Mouse (Mus musculus) macrophage (primary cell): Measurements from ENCODE around the gene Mpp5. TPM values are rescaled to one million over a fixed set of nuclear protein-coding genes. Genes with fewer than 3 reads are reported as not detected.

Experiments
- H3K27ac ChIP-seq: fragments of 350-480 bp; formaldehyde crosslinking; 2 replicates; pipeline ENCODE4 v1.9.0; 2021
- H3K36me3 ChIP-seq: fragments of 350-480 bp; formaldehyde crosslinking; 2 replicates; pipeline ENCODE4 v1.9.0; 2021; ENCODE audit errors: inconsistent target
- H3K4me3 ChIP-seq: fragments of 350-480 bp; formaldehyde crosslinking; 2 replicates; pipeline ENCODE4 v1.9.0; 2021; ENCODE audit errors: inconsistent target
- H3K79me2 ChIP-seq: fragments of 350-480 bp; formaldehyde crosslinking; 2 replicates; pipeline ENCODE4 v1.9.0; 2021; ENCODE audit errors: inconsistent target
- WGBS: methylation state at CpG from one replicate; pipeline ENCODE4 v1.1.7; 2026; ENCODE audit warnings: inconsistent platforms; ENCODE audit not compliant: missing documents; 5-methylcytosine and 5-hydroxymethylcytosine counted together
- polyA plus RNA-seq: library from polyadenylated mRNA; stranded (reverse); fragments of 250-400 nt; gene quantifications from 3 replicates; pipeline ENCODE4 v1.2.4, GENCODE M21; 2018; ENCODE audit warnings: inconsistent platforms

Mpp5 gene
- polyA plus RNA-seq, 1 experiment from 2014 or later: 13.8 TPM

DNA sequence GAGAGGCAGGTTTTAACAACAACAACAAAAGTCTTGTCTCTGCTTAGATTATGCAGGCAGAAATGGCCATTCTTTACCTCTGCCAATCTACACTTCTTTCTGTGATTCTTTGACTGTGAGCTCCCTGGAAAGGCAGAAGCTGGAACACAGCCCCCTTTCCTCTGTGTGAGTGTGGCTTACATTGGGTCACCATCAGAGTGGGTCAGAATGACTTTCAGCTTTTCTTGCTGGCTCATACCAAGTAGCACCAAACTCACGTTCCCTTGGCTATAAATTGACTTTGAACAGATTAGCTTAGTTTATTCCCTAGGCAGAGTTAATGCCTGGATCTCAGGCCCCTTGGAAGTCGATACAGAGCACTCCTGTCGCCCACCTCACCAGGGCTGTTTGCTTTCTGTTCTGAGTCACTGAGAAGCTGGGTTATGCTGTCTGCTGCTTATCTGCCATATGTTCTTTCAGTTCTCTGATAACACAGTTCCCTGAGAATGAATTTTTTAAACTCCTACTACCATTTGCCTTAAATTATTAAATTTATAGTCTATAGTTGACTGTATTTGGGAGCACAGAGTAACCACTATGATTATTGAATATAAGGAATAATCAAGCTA lies 39.7 kb downstream of the Mpp5 start:
- WGBS: 82% methylated on average over 3 of the region's 3 CpGs
- Histone ChIP-seq H3K36me3 (no peaks in the 10 kb centered on the region), H3K79me2 (no peaks in the 10 kb centered on the region), H3K27ac (no peak overlapping the region), H3K4me3 (no peak overlapping the region)

DNA sequence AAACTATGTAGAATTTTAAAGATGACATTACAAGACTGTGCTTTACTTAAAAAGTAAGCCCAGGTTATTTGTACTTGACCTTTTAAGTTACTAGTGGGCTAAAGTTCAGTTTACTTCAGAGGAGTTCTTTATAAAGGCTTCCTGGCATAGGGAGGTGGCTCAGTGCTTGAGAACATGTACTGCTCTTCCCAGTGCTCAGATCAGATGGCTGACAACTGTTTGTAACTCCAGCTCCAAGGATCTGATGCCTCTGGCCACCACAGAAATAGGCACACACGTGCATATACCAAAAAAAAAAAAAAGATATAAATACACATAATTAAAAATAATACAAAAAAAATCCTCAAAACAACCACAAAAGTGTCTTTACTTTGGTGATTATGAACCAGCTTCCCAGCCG lies 42.1 kb downstream of the Mpp5 start:
- H3K4me3 ChIP-seq: no peak overlapping the region
- WGBS: 93% methylated on average over 2 of the region's 2 CpGs
- no peaks in the 10 kb centered on the region for H3K79me2 ChIP-seq
- H3K27ac ChIP-seq: no peak overlapping the region
- H3K36me3 ChIP-seq: no peaks in the 10 kb centered on the region

DNA sequence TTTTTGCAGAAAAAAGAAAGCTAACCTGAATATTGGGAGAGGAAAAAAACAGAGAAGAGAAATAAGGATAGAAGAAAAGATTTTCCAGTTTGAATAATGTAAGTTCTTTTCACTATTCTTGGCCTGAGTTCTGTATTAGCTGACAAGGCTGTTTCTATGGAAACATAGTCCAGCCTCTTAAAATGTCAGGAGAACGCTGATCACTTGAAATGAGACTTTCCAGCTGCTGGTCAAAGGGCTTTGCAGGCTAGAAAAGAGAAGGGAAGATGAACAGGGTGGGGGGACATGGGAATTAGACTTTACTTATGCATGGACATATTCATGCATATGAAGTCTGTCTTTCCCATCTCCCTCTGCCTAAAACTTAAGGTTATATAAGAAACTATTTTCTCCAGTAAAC lies 45.5 kb downstream of the Mpp5 start:
- Histone ChIP-seq H3K27ac (no peak overlapping the region), H3K36me3 (0 out of 2 replicates have a peak, but pooled peaks cover 11% of the 10 kb centered on the region), H3K79me2 (no peaks in the 10 kb centered on the region), H3K4me3 (no peak overlapping the region)
- WGBS: 92% methylated on average over 1 of the region's 1 CpGs

DNA sequence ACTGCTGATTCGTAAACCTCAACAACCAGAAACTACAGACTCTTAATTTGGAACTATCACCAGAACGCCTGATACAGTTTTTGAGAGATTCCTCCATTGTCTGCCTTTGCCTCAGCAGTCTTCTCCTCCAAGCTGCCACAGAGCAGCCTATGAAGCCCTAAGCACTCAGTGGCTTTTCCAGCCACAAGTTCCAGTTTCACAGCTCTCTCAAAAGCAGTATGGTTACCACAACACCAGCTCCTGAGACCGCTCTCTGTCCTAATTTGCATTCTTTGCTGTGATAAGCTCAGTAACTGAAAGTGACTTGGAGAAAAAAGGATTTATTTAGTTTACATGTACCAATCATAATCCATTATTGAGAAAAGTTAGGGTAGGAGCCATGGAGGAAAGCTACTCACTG lies 51.3 kb downstream of the Mpp5 start:
- Histone ChIP-seq H3K79me2 (no peaks in the 10 kb centered on the region), H3K27ac (no peak overlapping the region), H3K36me3 (0 out of 2 replicates have a peak, but pooled peaks cover 11% of the 10 kb centered on the region), H3K4me3 (no peak overlapping the region)
- 66% methylated on average over 3 of the region's 3 CpGs for WGBS

DNA sequence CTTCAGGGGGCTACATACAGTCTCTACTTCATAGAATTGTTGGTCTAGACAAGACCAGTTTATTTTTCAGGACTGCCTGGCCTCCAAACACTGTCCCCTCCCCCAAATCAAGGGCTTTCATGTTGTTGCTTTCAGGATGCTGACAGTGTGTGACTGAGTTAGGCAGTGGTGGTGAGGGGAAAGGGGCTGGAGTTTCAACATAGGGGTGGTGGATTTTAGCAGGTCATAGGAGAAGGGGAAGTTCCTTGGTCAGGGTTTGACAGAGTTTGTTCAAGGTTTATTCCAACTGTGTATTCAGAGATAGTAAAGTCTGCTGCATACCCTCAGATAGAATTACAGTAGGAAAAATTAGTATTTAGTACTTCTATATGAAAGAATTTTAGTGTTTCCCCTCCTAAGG lies 53.1 kb downstream of the Mpp5 start:
- no peak overlapping the region for H3K4me3 ChIP-seq

DNA sequence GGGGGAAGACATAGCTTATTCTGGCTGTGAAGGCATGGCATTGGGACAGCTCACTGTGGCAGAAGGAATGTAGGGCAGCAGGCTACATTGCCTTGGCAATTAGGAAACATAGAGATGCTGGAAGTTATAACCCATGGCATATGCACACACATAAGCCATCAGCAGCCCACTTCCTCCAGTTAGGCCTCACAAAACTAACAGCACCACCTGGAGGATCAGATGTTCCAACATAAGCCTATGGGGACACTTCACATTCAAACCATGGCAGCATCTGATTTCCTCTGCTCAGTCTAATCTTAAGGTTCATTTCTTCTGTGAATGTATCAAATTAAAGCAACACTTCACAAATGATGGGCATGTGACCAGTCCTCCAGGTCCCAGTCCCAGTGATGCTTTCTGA lies 65.7 kb downstream of the Mpp5 start:
- no peaks in the 10 kb centered on the region for H3K79me2 ChIP-seq
- H3K4me3 ChIP-seq: no peak overlapping the region
- H3K27ac ChIP-seq: no peak overlapping the region
- H3K36me3 ChIP-seq: no peaks in the 10 kb centered on the region

More for the DNA sequence above, 53.1 kb downstream of the Mpp5 start:
- Histone ChIP-seq H3K36me3 (0 out of 2 replicates have a peak, but pooled peaks cover 11% of the 10 kb centered on the region), H3K27ac (no peak overlapping the region), H3K79me2 (no peaks in the 10 kb centered on the region)

GRCm38 (mm10) chr12:78834496-78834895 lies 85.8 kb downstream of the Mpp5 start:
- Histone ChIP-seq H3K27ac (no peak overlapping the region), H3K36me3 (peaks cover 61% of the 10 kb centered on the region), H3K4me3 (no peak overlapping the region), H3K79me2 (no peaks in the 10 kb centered on the region)
- WGBS: 96% methylated on average over 2 of the region's 2 CpGs

- Histone ChIP-seq H3K27ac (no peak overlapping the region), H3K36me3 (peaks cover 86% of the 10 kb centered on the region), H3K79me2 (no peaks in the 10 kb centered on the region), H3K4me3 (no peak overlapping the region)
- 62% methylated on average over 4 of the region's 4 CpGs for WGBS
Measured at GRCm38 (mm10) chr12:78839906-78840305, 91.2 kb downstream of the Mpp5 start.

- Histone ChIP-seq H3K79me2 (no peaks in the 10 kb centered on the region), H3K36me3 (peaks cover 81% of the 10 kb centered on the region), H3K27ac (no peak overlapping the region), H3K4me3 (no peak overlapping the region)
- WGBS: 94% methylated on average over 1 of the region's 1 CpGs
Measured at GRCm38 (mm10) chr12:78842429-78842828, 93.7 kb downstream of the Mpp5 start.

GRCm38 (mm10) chr12:78848246-78848645 lies 99.5 kb downstream of the Mpp5 start:
- 98% methylated on average over 4 of the region's 4 CpGs for WGBS
- H3K36me3 ChIP-seq: peaks cover 66% of the 10 kb centered on the region

DNA sequence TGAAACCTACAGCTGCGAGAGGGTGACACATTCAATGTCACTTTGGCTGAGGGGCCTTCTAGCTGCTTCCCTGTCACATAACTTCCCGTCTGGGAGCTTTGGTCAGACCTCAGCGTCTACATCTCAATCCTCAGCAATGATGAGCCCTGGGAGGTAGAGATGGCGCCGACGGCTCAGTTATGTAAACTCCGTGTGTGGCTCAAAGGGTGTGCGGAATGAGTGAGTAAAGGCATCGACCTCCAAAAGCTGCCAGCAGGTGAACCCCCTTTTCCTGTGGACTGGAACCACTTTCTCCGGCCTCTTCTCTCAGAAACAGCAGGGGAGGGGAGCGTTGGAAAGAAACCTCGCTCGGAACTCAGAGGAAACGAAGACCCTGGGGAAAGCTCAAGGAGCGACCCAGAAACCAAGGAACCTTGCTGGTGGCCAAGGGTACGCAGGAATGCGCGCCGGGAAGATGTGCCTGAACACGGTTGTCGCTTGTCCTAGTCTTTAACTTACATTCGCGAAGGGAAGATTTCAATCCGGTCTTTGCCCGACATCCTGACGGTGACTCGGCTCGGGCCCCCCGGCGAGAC lies 112.3 kb downstream of the Mpp5 start:
- Histone ChIP-seq H3K79me2 (peaks cover 94% of the 10 kb centered on the region), H3K36me3 (0 out of 2 replicates have a peak, but pooled peaks cover 13% of the 10 kb centered on the region), H3K4me3 (peak overlapping the region; percentile 98), H3K27ac (peak overlapping the region; percentile 97)
- WGBS: under 1% methylated on average over 26 of the region's 30 CpGs

More at GRCm38 (mm10) chr12:78848246-78848645, 99.5 kb downstream of the Mpp5 start:
- H3K79me2 ChIP-seq: peaks cover 8% of the 10 kb centered on the region; the same call in 1 of the 2 replicates
- no peak overlapping the region for H3K27ac ChIP-seq
- H3K4me3 ChIP-seq: no peak overlapping the region

GRCm38 (mm10) chr12:78861496-78862253 lies 113.0 kb downstream of the Mpp5 start, which contains the start of the genes Atp6v1d and Eif2s1:
Gene Atp6v1d (minus strand): TSS chr12:78861638.
Gene Eif2s1 (plus strand): TSS chr12:78861819.
- peaks cover 94% of the 10 kb centered on the region for H3K79me2 ChIP-seq
- under 1% methylated on average over 49 of the region's 55 CpGs for WGBS
- 0 out of 2 replicates have a peak, but pooled peaks cover 7% of the 10 kb centered on the region for H3K36me3 ChIP-seq
- H3K27ac ChIP-seq: peak within 1 kb of the TSS; percentile 97
- peak within 1 kb of the TSS; percentile 98 for H3K4me3 ChIP-seq

DNA sequence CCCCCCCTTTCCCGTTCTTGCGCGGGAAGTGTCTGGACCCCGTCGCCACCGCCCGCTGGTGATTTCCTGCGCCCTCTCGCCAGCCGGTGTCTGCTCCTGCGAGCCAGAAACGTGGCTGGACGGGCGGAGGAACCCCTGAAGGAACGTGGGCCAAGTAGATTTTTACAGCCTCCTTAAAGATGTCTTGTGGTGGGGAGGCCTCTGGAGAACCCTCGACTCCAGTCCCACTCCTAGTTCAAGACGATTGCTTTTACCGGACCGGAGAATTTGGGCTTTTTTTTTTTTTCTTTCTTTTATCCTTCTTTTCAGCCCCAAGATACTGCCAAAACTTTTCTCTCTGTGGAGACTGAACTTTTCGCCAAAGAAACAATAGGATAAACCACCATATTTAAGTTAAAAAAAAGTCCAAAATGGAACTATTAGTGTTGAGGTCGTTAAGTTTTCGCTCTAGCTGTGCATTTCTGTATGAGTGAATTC lies 113.6 kb downstream of the Mpp5 start:
- Histone ChIP-seq H3K4me3 (peak overlapping the region; percentile 98), H3K79me2 (peaks cover 94% of the 10 kb centered on the region), H3K27ac (peak overlapping the region; percentile 97), H3K36me3 (0 out of 2 replicates have a peak, but pooled peaks cover 3% of the 10 kb centered on the region)
- WGBS: 2% methylated on average over 22 of the region's 22 CpGs

GRCm38 (mm10) chr12:78865434-78865833 lies 116.7 kb downstream of the Mpp5 start:
- no peak overlapping the region for H3K27ac ChIP-seq
- H3K79me2 ChIP-seq: peaks cover 91% of the 10 kb centered on the region
- H3K4me3 ChIP-seq: no peak overlapping the region
- H3K36me3 ChIP-seq: no peaks in the 10 kb centered on the region
- WGBS: 80% methylated on average over 1 of the region's 1 CpGs

GRCm38 (mm10) chr12:78868115-78868514 lies 119.4 kb downstream of the Mpp5 start:
- peaks cover 97% of the 10 kb centered on the region for H3K79me2 ChIP-seq
- 40% methylated on average over 1 of the region's 1 CpGs for WGBS
- peak overlapping the region; percentile 45 for H3K27ac ChIP-seq
- H3K36me3 ChIP-seq: peaks cover 11% of the 10 kb centered on the region
- H3K4me3 ChIP-seq: no peak overlapping the region
